Mouse (Mus musculus): Measurements from ENCODE around the gene Actb.

DNA sequence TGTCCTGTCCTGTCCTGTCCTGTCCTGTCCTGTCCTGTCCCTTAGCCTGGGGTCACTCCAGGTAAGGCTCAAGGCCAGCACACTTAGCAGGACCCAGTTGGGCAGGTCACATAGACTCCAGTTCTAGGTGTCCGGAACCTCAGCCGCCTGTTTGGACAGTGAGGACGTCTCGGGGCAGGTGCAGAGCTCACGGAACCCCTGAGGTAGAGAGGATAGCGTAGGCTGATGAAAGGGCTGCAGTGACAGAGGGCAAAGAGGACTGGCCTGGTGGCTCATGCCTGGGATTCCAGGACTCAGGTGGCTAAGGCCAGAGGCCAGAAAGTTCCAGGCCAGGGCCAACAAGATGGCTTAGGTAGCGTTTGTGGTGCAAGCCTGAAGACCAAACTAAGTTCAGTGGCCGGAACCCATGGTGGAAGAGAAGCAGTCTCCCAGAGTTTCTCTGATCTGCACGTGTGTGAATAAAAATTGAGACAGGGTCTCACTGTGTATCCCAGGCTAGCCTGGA is 24.7 kb upstream of the Actb start:
- TF ChIP-seq CTCF (conservative IDR thresholded peaks at IDR 0.05; ENCODE audit: low read length) = no peak
- TF ChIP-seq NANOG (IDR thresholded peaks at IDR 0.05; ENCODE audit: borderline replicate concordance, low read length) = no peak
- TF ChIP-seq POU5F1 (IDR thresholded peaks at IDR 0.05; ENCODE audit: borderline replicate concordance, low read length) = no peak

All from E14TG2a.4 (cell line).